Mouse (Mus musculus): ENCODE measurements around the gene Bivm.

Gene Bivm

DNA sequence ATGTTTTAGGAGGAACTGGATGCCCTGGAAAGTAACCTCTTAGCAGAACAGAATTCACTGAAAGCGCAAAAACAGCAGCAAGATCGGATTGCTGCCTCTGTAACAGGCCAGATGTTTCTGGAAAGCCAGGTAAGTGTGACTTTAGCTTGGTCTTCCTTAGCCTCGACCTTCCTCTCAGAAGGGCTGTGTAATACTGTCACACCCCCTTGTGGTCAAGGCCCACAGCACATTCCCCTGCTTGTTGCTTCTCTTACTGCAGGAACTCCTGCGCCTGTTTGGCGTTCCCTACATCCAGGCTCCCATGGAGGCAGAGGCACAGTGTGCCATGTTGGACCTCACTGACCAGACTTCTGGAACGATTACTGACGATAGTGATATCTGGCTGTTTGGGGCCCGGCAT is 55.1 kb downstream of the Bivm start:
- DNase-seq (ENCODE audit: low spot score in 2 of 2), result no peak

DNA sequence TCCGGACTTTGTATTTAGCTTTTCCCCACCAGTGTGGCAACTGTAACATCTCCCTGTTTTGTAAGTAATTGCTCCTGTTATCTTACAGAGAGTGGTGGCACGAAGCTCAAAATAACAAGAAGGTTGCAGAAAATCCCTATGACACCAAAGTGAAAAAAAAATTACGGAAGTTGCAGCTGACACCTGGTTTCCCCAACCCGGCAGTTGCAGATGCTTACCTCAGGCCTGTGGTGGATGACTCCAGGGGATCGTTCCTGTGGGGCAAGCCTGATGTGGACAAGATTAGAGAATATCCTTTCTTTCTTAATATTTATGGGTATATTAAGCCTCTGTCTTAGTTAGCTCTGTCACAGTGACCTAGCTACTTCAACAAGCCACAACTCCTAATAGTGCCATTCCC is 59.3 kb downstream of the Bivm start:
- DNase-seq (ENCODE audit: low spot score in 2 of 2), result no peak

GRCm38 (mm10) chr1:44186396-44186795 is 67.6 kb downstream of the Bivm start:
- DNase-seq (ENCODE audit: low spot score in 2 of 2), result no peak

Data from natural killer cell, adult 2 months (primary cell).